Mouse (Mus musculus) heart, embryonic 14.5 days (tissue): ENCODE measurements at regions not wholly inside any gene's neighbourhood (a gene's known extent, or its start where the extent isn't known, plus 50 kb on each side); places are given as distances from the start of the nearest gene placed in this dataset.

Experiments used
- ATAC-seq: fragments of 200-750 bp; cut with Nextera tagmentation; 2 replicates; pipeline ENCODE4 v1.8.0; 2017; ENCODE audit warnings: low read depth, moderate TSS enrichment; ENCODE audit not compliant: insufficient number of reproducible peaks, insufficient read depth, low FRiP score
- H3K27ac ChIP-seq, 2 experiments: fragments of 200-500 bp in 1 of 2; fragments of 300-500 bp in 1 of 2; sonication (generic) in 1 of 2; replicated peaks in 1 of 2; 2 replicates each; pipeline ENCODE4 v1.5.1; 2012 to 2014; ENCODE audit warnings: low read depth in 2 of 2, low read length in 2 of 2, control low read depth in 1 of 2, mild to moderate bottlenecking in 1 of 2, mixed read lengths in 1 of 2; ENCODE audit not compliant: control insufficient read depth in 1 of 2, insufficient read depth in 1 of 2
- H3K27me3 ChIP-seq: fragments of 300-500 bp; sonication (generic); 2 replicates; pipeline ENCODE4 v1.6.1; 2014; ENCODE audit warnings: mild to moderate bottlenecking, low read length, control low read depth; ENCODE audit not compliant: control insufficient read depth, insufficient read depth
- H3K36me3 ChIP-seq: fragments of 300-500 bp; sonication (generic); 2 replicates; pipeline ENCODE4 v1.6.1; 2014; ENCODE audit warnings: mild to moderate bottlenecking, control low read depth, low read length, mixed read lengths; ENCODE audit not compliant: control insufficient read depth, insufficient read depth
- H3K4me1 ChIP-seq, 2 experiments: fragments of 200-500 bp in 1 of 2; fragments of 300-500 bp in 1 of 2; sonication (generic) in 1 of 2; 2 replicates each; pipeline ENCODE4 v1.6.1; 2012 to 2014; ENCODE audit warnings: low read length in 2 of 2, control low read depth in 1 of 2, mixed read lengths in 1 of 2; ENCODE audit not compliant: control insufficient read depth in 2 of 2, insufficient read depth in 2 of 2
- H3K4me2 ChIP-seq: fragments of 300-500 bp; sonication (generic); 2 replicates; pipeline ENCODE4 v1.6.1; 2014; ENCODE audit warnings: mild to moderate bottlenecking, low read length
- H3K4me3 ChIP-seq, 2 experiments: fragments of 200-500 bp in 1 of 2; fragments of 300-500 bp in 1 of 2; sonication (generic) in 1 of 2; 2 replicates each; pipeline ENCODE4 v1.5.1; 2012 to 2014; ENCODE audit warnings: low read length in 2 of 2, mild to moderate bottlenecking in 2 of 2, control low read depth in 1 of 2, low read depth in 1 of 2, moderate library complexity in 1 of 2; ENCODE audit not compliant: control insufficient read depth in 1 of 2, insufficient read depth in 1 of 2
- H3K9ac ChIP-seq: fragments of 300-500 bp; sonication (generic); 2 replicates; pipeline ENCODE4 v1.6.1; 2014; ENCODE audit warnings: mild to moderate bottlenecking, low read length
- H3K9me3 ChIP-seq: fragments of 300-500 bp; sonication (generic); 2 replicates; pipeline ENCODE4 v1.6.1; 2016; ENCODE audit warnings: low read length, control low read depth; ENCODE audit not compliant: control insufficient read depth
- WGBS: fragments of 180-500 bp; shearing (Covaris S2); extraction: QIAGEN DNeasy Blood & Tissue Kit; methylation state at CpG from one replicate; pipeline ENCODE4 v1.1.7; 2014; 5-methylcytosine and 5-hydroxymethylcytosine counted together

- Histone ChIP-seq H3K4me1 (no peaks in the 10 kb centered on the region), H3K4me2 (no peak overlapping the region), H3K27ac (no peak overlapping the region), H3K4me3 (no peak overlapping the region), H3K27me3 (no peaks in the 10 kb centered on the region), H3K9me3 (no peaks in the 10 kb centered on the region), H3K36me3 (no peaks in the 10 kb centered on the region), H3K9ac (no peak overlapping the region)
- no peak for ATAC-seq
- 70% methylated on average over 3 of the region's 3 CpGs for WGBS
Observed at GRCm38 (mm10) chr10:109507228-109507627, 496.4 kb upstream of the Syt1 start.

GRCm38 (mm10) chr10:109504683-109505082, 493.9 kb upstream of the Syt1 start:
- ATAC-seq = no peak
- Histone ChIP-seq H3K36me3 (no peaks in the 10 kb centered on the region), H3K9ac (no peak overlapping the region), H3K4me3 (no peak overlapping the region), H3K27ac (no peak overlapping the region), H3K4me1 (no peaks in the 10 kb centered on the region), H3K9me3 (no peaks in the 10 kb centered on the region), H3K4me2 (no peak overlapping the region), H3K27me3 (no peaks in the 10 kb centered on the region)
- 44% methylated on average over 4 of the region's 4 CpGs for WGBS

GRCm38 (mm10) chr10:109500861-109501260, 490.1 kb upstream of the Syt1 start:
- no peaks in the 10 kb centered on the region for H3K9me3 ChIP-seq
- ATAC-seq = no peak
- no peak overlapping the region for H3K4me2 ChIP-seq
- no peak overlapping the region for H3K9ac ChIP-seq
- no peak overlapping the region for H3K27ac ChIP-seq
- H3K4me1 ChIP-seq = no peaks in the 10 kb centered on the region
- H3K4me3 ChIP-seq = no peak overlapping the region
- H3K36me3 ChIP-seq = no peaks in the 10 kb centered on the region
- H3K27me3 ChIP-seq = no peaks in the 10 kb centered on the region

- Histone ChIP-seq H3K4me3 (no peak overlapping the region), H3K27me3 (no peaks in the 10 kb centered on the region), H3K4me2 (no peak overlapping the region), H3K27ac (no peak overlapping the region), H3K36me3 (no peaks in the 10 kb centered on the region), H3K9ac (no peak overlapping the region), H3K4me1 (no peaks in the 10 kb centered on the region), H3K9me3 (no peaks in the 10 kb centered on the region)
- WGBS = 55% methylated on average over 3 of the region's 3 CpGs
- ATAC-seq = no peak
Observed at GRCm38 (mm10) chr10:109498301-109498700, 487.5 kb upstream of the Syt1 start.

- WGBS = 77% methylated on average over 10 of the region's 10 CpGs
- ATAC-seq = no peak
- no peaks in the 10 kb centered on the region for H3K27me3 ChIP-seq
Observed at GRCm38 (mm10) chr10:109496161-109496560, 485.4 kb upstream of the Syt1 start.

GRCm38 (mm10) chr10:109490765-109491164, 480.0 kb upstream of the Syt1 start:
- Histone ChIP-seq H3K4me2 (no peak overlapping the region), H3K9ac (no peak overlapping the region), H3K27ac (no peak overlapping the region), H3K4me1 (no peaks in the 10 kb centered on the region), H3K36me3 (no peaks in the 10 kb centered on the region), H3K4me3 (no peak overlapping the region), H3K27me3 (no peaks in the 10 kb centered on the region), H3K9me3 (no peaks in the 10 kb centered on the region)
- 80% methylated on average over 4 of the region's 4 CpGs for WGBS
- no peak for ATAC-seq

More at GRCm38 (mm10) chr10:109496161-109496560, 485.4 kb upstream of the Syt1 start:
- Histone ChIP-seq H3K27ac (no peak overlapping the region), H3K36me3 (no peaks in the 10 kb centered on the region), H3K9me3 (no peaks in the 10 kb centered on the region), H3K4me1 (no peaks in the 10 kb centered on the region), H3K9ac (no peak overlapping the region), H3K4me3 (no peak overlapping the region), H3K4me2 (no peak overlapping the region)

GRCm38 (mm10) chr10:109488000-109488399, 477.2 kb upstream of the Syt1 start:
- Histone ChIP-seq H3K4me3 (no peak overlapping the region), H3K27me3 (no peaks in the 10 kb centered on the region), H3K4me2 (no peak overlapping the region), H3K36me3 (no peaks in the 10 kb centered on the region), H3K27ac (no peak overlapping the region), H3K9ac (no peak overlapping the region), H3K4me1 (no peaks in the 10 kb centered on the region), H3K9me3 (no peaks in the 10 kb centered on the region)
- WGBS = 91% methylated on average over 1 of the region's 1 CpGs
- no peak for ATAC-seq

GRCm38 (mm10) chr10:109486917-109487604, 476.3 kb upstream of the Syt1 start:
- Histone ChIP-seq H3K4me1 (no peaks in the 10 kb centered on the region), H3K36me3 (no peaks in the 10 kb centered on the region), H3K27me3 (no peaks in the 10 kb centered on the region), H3K4me2 (no peak overlapping the region), H3K27ac (no peak overlapping the region), H3K4me3 (no peak overlapping the region), H3K9me3 (no peaks in the 10 kb centered on the region), H3K9ac (no peak overlapping the region)
- WGBS = 71% methylated on average over 7 of the region's 7 CpGs
- ATAC-seq = no peak
